Mouse (Mus musculus) splenic B cell, adult 2 months (primary cell): ENCODE results near the gene Olfr1368.
A peak's percentile ranks its signal among the peaks of the same experiment; 100 is the strongest.

Experiments used
- DNase-seq: peaks from one replicate; pipeline ENCODE4 v3.0.0-alpha.2; 2011; ENCODE audit warnings: low read depth, low spot score
- H3K27me3 ChIP-seq: 2 replicates; pipeline ENCODE4 v1.6.1; 2012; ENCODE audit warnings: mild to moderate bottlenecking, low read length, moderate library complexity, mixed read lengths; ENCODE audit not compliant: control insufficient read depth, poor library complexity, insufficient read depth, severe bottlenecking
- H3K36me3 ChIP-seq: 2 replicates; pipeline ENCODE4 v1.6.1; 2012; ENCODE audit warnings: mild to moderate bottlenecking, low read length, moderate library complexity, mixed read lengths; ENCODE audit not compliant: control insufficient read depth, poor library complexity, insufficient read depth, severe bottlenecking

Olfr1368 gene

DNA sequence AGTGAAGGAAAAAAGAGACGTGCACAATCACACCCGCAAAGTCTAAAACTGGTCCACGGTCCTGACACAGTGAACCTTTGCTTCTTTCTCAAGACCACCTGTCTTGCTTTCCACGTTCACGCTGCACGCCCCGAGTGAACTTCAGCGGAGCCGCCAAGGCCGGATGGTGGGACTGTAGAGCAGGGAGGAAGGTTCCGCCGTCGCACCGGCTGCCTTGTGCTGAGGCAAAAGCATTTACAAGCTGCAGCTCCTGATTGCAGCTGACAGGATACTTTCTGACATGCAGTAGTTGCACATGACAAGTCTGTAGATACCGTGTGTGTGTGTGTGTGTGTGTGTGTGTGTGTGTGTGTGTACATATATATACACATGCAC lies 25.5 kb upstream of the Olfr1368 start:
- Histone ChIP-seq H3K36me3 (no peaks in the 10 kb centered on the region), H3K27me3 (no peaks in the 10 kb centered on the region)
- DNase-seq, result peak; percentile 15

GRCm38 (mm10) chr13:21170431-21171155 lies 24.9 kb upstream of the Olfr1368 start:
- DNase-seq, result no peak
- Histone ChIP-seq H3K36me3 (no peaks in the 10 kb centered on the region), H3K27me3 (no peaks in the 10 kb centered on the region)

DNA sequence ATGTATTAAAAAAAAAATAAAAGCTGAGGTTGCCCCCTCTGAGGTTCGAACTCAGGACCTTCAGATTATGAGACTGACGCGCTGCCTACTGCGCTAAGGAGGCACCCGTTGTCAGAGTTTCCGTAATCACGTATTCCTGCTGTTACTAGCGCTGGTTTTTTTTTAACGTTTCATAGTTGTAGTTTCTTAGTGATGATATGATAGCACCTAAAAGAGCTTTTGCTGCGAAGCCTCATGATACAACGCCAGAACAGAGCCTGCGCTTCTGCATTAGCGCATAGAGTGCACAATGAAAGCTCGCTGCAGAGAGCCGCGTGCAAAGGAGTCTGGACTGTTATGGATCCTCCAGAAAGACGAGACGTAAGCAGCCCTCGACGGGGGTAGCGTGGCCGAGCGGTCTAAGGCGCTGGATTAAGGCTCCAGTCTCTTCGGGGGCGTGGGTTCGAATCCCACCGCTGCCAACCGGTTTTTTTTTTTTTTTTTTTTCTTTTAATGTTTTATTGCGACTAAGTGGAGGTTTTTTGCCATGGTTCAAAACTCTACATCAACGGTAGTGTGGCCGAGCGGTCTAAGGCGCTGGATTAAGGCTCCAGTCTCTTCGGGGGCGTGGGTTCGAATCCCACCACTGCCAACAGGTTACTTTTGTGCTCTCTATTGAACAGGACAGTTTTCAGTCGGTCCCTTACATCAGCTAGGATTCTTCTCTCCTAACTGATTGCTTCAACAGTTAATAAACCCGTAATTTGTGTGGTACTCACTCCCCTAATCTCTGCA lies 24.2 kb upstream of the Olfr1368 start:
- DNase-seq, result peak; percentile 93
- Histone ChIP-seq H3K27me3 (no peaks in the 10 kb centered on the region), H3K36me3 (no peaks in the 10 kb centered on the region)

GRCm38 (mm10) chr13:21169121-21169656 lies 23.5 kb upstream of the Olfr1368 start:
- Histone ChIP-seq H3K36me3 (no peaks in the 10 kb centered on the region), H3K27me3 (no peaks in the 10 kb centered on the region)
- peak; percentile 42 for DNase-seq

DNA sequence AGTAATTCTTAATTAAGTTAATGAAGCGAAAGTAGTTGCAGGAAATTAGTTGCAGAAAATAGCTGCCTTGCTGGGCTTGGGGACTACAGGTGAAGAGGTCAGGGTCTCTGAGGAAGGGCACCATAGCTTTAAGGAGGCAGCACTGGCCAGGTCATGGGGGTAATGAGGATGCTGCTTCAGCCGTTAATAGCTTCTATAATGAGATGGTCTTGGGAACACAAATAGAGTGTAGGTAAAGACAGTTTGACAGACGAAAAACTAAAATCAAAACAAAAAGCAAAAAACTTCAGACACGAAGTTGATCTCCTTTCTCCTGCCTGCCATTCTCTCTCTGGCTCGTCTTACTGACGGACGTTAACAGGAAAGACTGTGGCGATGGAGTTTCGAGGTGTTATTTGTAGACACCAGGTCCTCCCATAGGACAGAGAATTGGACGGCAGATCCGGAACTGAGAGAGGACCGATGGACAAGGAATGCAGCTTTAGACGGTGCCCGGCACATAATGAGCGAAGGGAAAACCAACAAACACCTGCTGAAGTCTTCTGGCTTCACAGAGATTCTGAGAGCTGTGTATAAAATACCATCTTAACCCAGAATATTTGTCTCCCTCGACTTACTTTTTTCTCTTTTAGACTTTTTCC lies 22.8 kb upstream of the Olfr1368 start:
- no peaks in the 10 kb centered on the region for H3K27me3 ChIP-seq
- DNase-seq, result peak; percentile 51
- no peaks in the 10 kb centered on the region for H3K36me3 ChIP-seq

DNA sequence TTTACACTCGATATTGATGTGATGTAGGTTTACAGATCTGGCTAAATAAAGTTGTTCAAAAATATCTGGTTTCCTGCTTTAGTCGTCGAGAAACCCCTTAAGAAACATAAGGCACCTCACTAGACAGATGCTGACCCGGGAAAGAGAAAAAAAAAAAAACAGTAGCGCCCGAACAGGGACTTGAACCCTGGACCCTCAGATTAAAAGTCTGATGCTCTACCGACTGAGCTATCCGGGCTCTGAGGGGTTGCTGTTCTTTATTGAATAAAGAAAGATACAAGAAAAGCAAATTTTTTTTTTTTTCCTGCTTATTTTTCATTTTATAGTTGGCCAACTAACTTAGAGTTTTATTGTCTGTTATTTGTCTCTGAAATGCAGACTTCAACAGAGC lies 22.2 kb upstream of the Olfr1368 start:
- Histone ChIP-seq H3K27me3 (no peaks in the 10 kb centered on the region), H3K36me3 (no peaks in the 10 kb centered on the region)
- DNase-seq, result peak; percentile 76

DNA sequence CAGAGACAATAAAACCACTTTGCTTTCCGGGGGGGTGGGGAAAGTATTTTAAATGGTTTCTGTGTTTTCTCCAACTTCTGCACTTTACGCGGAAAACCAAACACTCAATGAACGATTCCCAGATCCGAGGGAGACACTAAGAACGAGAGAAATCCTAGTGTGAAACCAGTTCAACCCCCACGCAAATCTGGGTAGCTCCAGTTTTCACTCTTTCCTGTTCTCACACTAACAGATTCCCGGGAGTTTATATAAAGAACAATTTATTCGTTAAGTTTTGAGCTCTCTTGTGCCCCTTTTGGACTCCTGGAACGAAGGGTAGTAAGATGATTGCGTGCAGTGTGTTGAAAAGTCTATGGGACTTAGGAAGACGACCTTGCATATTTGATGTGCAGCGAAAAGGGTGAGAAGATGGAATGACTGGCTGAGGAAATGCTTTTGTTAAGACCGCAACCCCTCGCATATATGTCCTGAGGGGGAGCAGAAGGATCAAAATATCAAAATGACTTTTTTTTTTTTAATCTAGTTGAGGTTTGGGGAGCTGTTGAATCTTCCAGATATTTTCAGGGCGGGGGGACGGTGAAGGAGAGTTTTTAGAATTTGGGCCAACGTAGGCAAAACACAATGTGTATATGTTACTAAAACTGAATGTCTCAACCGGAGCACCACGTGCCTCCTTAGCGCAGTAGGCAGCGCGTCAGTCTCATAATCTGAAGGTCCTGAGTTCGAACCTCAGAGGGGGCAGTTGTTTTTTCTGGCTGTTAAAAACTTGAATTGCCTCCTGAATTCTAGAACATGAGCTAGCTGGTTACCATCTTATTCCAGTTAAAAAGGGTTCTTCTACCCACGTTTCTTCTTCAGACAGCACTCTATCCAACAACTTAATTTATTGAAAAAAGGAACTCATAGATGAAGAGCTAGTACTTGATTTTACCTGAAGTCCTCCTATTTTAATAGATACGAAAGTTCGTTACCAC lies 21.6 kb upstream of the Olfr1368 start:
- H3K27me3 ChIP-seq, result no peaks in the 10 kb centered on the region
- H3K36me3 ChIP-seq, result no peaks in the 10 kb centered on the region
- DNase-seq, result peak; percentile 90

DNA sequence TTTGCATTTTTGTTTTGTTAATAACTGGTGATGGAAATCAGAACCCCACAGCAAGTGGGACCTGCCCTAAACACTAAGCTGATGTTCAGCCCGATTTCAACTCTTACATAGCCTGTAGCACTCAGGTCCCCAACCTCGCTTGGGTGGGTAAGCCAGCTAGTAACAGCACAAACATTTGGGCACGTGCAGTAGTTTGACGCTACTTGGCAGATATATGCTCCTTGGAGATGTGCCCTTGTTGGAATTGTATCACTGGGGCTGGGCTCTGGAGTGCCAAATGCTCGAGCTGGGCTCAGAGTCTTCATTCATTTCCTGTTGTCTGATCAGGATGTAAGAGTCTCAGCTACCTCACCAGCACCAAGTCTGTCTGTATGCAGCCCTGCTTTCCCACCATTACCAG lies 16.9 kb upstream of the Olfr1368 start:
- H3K27me3 ChIP-seq, result no peaks in the 10 kb centered on the region
- DNase-seq, result no peak
- H3K36me3 ChIP-seq, result no peaks in the 10 kb centered on the region

DNA sequence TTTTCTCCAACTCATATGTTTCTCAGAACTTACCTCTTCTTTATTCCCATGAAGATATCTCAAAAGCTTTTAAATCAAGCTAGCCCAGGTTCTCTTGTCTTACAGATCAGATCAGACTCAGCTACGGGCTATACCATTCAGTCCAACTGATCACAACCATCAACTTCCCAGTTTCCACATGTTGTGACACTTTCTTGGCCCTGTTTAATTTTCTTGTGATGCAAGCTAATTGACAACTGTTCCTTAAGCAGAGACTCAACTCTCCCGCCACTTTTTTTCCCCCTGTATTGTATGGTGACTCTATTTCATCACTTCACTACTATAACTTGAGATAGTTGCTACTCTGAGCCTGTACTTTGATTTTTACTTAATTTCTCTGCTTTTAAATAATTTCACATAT lies 15.9 kb upstream of the Olfr1368 start:
- Histone ChIP-seq H3K36me3 (no peaks in the 10 kb centered on the region), H3K27me3 (no peaks in the 10 kb centered on the region)
- no peak for DNase-seq

DNA sequence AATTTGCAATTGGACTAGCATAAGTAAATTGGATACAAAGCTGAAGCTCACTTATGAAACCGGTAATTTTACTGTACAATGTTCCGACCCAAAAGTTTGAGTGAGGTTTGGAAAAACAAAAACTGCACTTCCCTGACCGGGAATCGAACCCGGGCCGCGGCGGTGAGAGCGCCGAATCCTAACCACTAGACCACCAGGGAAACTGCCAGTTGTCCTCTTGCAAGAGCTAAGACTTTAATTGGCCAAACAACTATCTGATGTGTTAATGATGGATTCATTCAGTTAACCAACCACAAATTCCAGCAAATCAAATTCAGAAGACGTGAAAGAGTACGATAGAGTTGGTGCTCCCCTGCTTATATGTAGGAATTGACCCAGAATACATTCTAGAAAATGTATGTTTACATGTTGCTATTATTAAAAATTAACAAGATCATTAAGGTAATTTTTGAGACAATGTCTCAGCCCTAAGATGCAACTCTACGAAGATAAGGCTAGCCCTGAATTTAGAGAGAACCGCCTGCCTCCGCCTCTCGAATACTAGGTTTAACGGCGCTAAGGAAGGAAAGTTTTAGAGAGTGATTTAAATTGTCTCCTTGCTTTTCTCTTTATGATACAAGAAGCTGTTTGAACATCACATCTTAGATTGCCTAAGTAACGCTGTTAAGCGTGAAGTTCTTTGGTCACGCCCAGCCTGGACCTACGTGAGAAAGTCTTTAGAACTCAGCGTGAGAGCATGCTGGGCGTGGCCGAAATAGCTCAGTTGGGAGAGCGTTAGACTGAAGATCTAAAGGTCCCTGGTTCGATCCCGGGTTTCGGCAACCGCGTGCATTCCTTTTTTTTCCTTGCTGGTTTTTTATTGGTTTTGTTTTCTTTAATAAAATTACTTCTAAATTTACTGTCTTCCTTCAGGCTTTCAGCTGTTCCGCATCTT lies 15.3 kb upstream of the Olfr1368 start:
- DNase-seq, result peak; percentile 96
- no peaks in the 10 kb centered on the region for H3K27me3 ChIP-seq
- no peaks in the 10 kb centered on the region for H3K36me3 ChIP-seq

DNA sequence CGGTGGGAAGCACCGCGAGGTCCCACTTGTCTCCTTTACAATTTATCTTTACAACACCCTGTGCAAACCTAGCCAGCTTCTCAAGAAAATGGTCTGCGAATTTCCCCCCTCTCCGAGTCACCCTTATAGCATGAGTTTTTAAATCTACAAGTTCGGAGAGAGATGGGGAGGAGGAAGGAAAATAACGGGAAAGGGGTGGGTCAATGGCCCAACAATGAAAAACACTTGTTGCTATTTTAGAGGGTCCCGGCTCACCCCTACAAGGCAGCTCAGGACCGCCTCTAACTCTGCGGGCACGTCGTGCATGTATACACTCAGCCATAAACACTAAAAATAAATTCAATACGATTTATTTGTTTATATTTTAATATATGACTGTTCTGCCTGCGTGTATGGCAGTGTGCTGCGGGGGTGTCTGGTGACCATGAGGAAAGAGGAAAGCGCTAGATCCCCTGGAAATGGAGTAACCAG lies 14.4 kb upstream of the Olfr1368 start:
- Histone ChIP-seq H3K27me3 (no peaks in the 10 kb centered on the region), H3K36me3 (no peaks in the 10 kb centered on the region)
- peak; percentile 17 for DNase-seq

GRCm38 (mm10) chr13:21159475-21159819 lies 13.8 kb upstream of the Olfr1368 start:
- Histone ChIP-seq H3K36me3 (no peaks in the 10 kb centered on the region), H3K27me3 (no peaks in the 10 kb centered on the region)
- peak; percentile 43 for DNase-seq

DNA sequence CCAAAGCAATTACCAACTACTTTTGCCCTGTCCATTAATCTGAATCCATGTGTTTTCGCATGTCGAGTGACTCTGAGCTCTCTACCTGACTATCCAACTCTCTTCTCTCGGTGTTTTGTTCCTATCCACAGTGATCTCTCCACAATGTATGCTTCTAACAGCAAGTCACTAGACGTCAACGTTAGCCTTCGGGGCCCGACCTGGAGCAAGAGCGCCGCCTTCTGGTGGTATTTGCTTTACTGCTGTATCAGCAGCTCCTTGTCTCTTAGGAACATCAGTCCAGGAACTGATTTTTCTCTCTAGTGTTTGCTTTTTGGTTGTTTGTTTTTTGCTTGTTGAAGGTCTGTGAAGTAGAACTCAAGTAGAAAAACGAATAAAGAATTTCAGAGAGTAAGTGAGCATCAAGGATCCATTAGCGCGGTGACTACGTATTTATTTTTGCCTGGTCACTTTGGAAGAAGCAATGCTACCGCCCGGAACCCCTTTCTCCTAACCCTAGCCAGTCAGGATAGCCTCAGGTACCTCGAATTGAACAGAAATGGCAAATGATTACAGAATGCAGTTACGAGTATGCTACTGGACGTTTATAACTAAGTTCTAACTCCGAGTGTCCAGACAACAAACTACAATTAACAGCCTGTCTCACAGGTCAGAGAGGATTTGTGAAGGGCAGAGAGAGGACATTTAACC lies 13.3 kb upstream of the Olfr1368 start:
- H3K36me3 ChIP-seq, result no peaks in the 10 kb centered on the region
- H3K27me3 ChIP-seq, result no peaks in the 10 kb centered on the region
- peak; percentile 93 for DNase-seq
